Mouse (Mus musculus) midbrain, postnatal 0 days (tissue): Measurements from ENCODE around the gene Enpp7. TPM values are rescaled to one million over a fixed set of nuclear protein-coding genes. Genes with fewer than 3 reads are reported as not detected.

Experiments
- ATAC-seq: fragments of 200-750 bp; cut with Nextera tagmentation; 2 replicates; pipeline ENCODE4 v1.8.0; 2017; ENCODE audit warnings: moderate number of reproducible peaks, mild to moderate bottlenecking, moderate TSS enrichment, moderate library complexity; ENCODE audit not compliant: low FRiP score
- DNase-seq: peaks from one replicate; pipeline ENCODE4 v3.0.0-alpha.2; 2015; ENCODE audit warnings: low spot score
- H3K27ac ChIP-seq: fragments of 300-500 bp; sonication (generic); 2 replicates; pipeline ENCODE4 v1.5.1; 2014; ENCODE audit warnings: low read depth, mild to moderate bottlenecking, low read length, mixed read lengths
- H3K27me3 ChIP-seq: fragments of 300-500 bp; sonication (generic); 2 replicates; pipeline ENCODE4 v1.6.1; 2014; ENCODE audit warnings: low read length, control low read depth, mixed read lengths; ENCODE audit not compliant: insufficient read depth
- H3K36me3 ChIP-seq: fragments of 300-500 bp; sonication (generic); 2 replicates; pipeline ENCODE4 v1.6.1; 2014; ENCODE audit warnings: low read length, control low read depth, mixed read lengths; ENCODE audit not compliant: insufficient read depth
- H3K4me1 ChIP-seq: fragments of 300-500 bp; sonication (generic); 2 replicates; pipeline ENCODE4 v1.6.1; 2014; ENCODE audit warnings: mild to moderate bottlenecking, control low read depth, antibody characterized with exemption, low read length, mixed read lengths; ENCODE audit not compliant: insufficient read depth
- H3K4me2 ChIP-seq: fragments of 300-500 bp; sonication (generic); 2 replicates; pipeline ENCODE4 v1.6.1; 2014; ENCODE audit warnings: low read depth, mild to moderate bottlenecking, low read length, mixed read lengths; ENCODE audit not compliant: poor library complexity, severe bottlenecking
- H3K4me3 ChIP-seq: fragments of 300-500 bp; sonication (generic); 2 replicates; pipeline ENCODE4 v1.5.1; 2014; ENCODE audit warnings: low read depth, mild to moderate bottlenecking, low read length, moderate library complexity
- H3K9ac ChIP-seq: fragments of 300-500 bp; sonication (generic); replicated peaks from 2 replicates; pipeline ENCODE4 v1.6.1; 2014; ENCODE audit warnings: mild to moderate bottlenecking, low read length, moderate library complexity, mixed read lengths; ENCODE audit not compliant: poor library complexity, severe bottlenecking
- H3K9me3 ChIP-seq: fragments of 300-500 bp; sonication (generic); 2 replicates; pipeline ENCODE4 v1.6.1; 2016; ENCODE audit warnings: low read length, control low read depth
- CTCF ChIP-seq: IDR thresholded peaks from 2 replicates; pipeline ENCODE4 v1.5.1; 2016; ENCODE audit warnings: antibody characterized with exemption, mild to moderate bottlenecking
- WGBS: fragments of 180-500 bp; shearing (Covaris S2); extraction: QIAGEN DNeasy Blood & Tissue Kit; methylation state at CpG from one replicate; pipeline ENCODE4 v1.1.7; 2014; 5-methylcytosine and 5-hydroxymethylcytosine counted together
- polyA plus RNA-seq: library from polyadenylated mRNA; unstranded; fragments of >200 nt; fragmentation: Nextera tagmentation; extraction: Ambion mirVana; gene quantifications from 2 replicates; pipeline ENCODE4 v1.2.1, GENCODE M21; 2015
- total RNA-seq: library from RNA; depleted of rRNA; stranded (reverse); fragments of >200 nt; gene quantifications from 2 replicates; pipeline ENCODE4 v1.2.3, GENCODE M21; 2014; rRNA removed

Enpp7 gene
- total and polyA plus RNA-seq, 2 experiments from 2014 or later: not detected

DNA sequence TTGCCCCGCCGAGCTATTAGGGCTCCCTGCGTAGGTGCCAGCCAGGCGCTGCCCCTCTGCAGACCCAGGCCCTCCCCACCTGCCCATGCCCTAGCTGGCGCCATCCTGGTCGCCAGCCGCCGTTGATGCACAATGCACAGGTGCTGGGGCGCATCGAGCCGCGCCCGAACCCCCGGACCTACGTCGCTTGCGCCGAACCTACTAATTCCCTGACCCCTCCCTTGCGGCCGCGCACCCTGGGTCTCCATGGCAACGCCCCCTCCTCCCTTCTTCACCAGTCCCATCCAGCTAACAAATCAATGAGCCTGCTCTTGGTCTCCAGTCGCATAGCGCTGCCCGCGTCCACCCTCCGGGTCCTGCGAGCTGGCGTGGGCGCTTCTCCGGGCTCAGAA lies 53.3 kb downstream of the Enpp7 start:
- H3K36me3 ChIP-seq: peaks cover 8% of the 10 kb centered on the region
- WGBS: 0% methylated on average over 29 of the region's 31 CpGs
- no peak for TF ChIP-seq CTCF
- peak overlapping the region; percentile 96 for H3K4me2 ChIP-seq
- H3K27ac ChIP-seq: peak overlapping the region; percentile 85
- H3K4me1 ChIP-seq: 0 out of 2 replicates have a peak, but pooled peaks cover 12% of the 10 kb centered on the region
- H3K9ac ChIP-seq: peak overlapping the region; percentile 85
- peak; percentile 64 for ATAC-seq
- H3K27me3 ChIP-seq: peaks cover 47% of the 10 kb centered on the region
- peak; percentile 72 for DNase-seq
- no peaks in the 10 kb centered on the region for H3K9me3 ChIP-seq
- H3K4me3 ChIP-seq: peak overlapping the region; percentile 81

- Histone ChIP-seq H3K27ac (peak overlapping the region; percentile 85; the same call in 1 of the 2 replicates), H3K36me3 (peaks cover 8% of the 10 kb centered on the region), H3K9ac (peak overlapping the region; percentile 85), H3K4me2 (peak overlapping the region; percentile 96), H3K9me3 (no peaks in the 10 kb centered on the region), H3K27me3 (peaks cover 50% of the 10 kb centered on the region), H3K4me1 (0 out of 2 replicates have a peak, but pooled peaks cover 11% of the 10 kb centered on the region), H3K4me3 (peak overlapping the region; percentile 81)
- DNase-seq (no peak), ATAC-seq (no peak; the same call in 1 of the 2 replicates)
- under 1% methylated on average over 29 of the region's 31 CpGs for WGBS
- no peak for TF ChIP-seq CTCF
These were observed 53.9 kb downstream of the Enpp7 start for GRCm38 (mm10) chr11:119041750-119042465.

Other genes starting within 250 kb of the Enpp7 start
- 41.2 and 60.3 TPM in 2 replicates for gene Rbfox3, start 76.6 kb upstream of the Enpp7 start, total RNA-seq
- gene Rbfox3, start 76.6 kb upstream of the Enpp7 start, polyA plus RNA-seq: 72.5 and 73.3 TPM in 2 replicates
- gene Cbx2, start 34.8 kb downstream of the Enpp7 start, total RNA-seq: 9.6 and 10.6 TPM in 2 replicates
- gene Cbx2, start 34.8 kb downstream of the Enpp7 start, polyA plus RNA-seq: 5.6 and 6.7 TPM in 2 replicates
- gene Cbx8, start 52.8 kb downstream of the Enpp7 start, total RNA-seq: 14.9 and 15.5 TPM in 2 replicates
- 6.8 and 7.6 TPM in 2 replicates for gene Cbx8, start 52.8 kb downstream of the Enpp7 start, polyA plus RNA-seq
- 48.6 and 53.4 TPM in 2 replicates for gene Cbx4, start 98.0 kb downstream of the Enpp7 start, total RNA-seq
- gene Cbx4, start 98.0 kb downstream of the Enpp7 start, polyA plus RNA-seq: 30.5 TPM in 2 replicates
- gene Tbc1d16, start 240.3 kb downstream of the Enpp7 start, total RNA-seq: 152 and 156 TPM in 2 replicates
- 43.1 and 43.5 TPM in 2 replicates for gene Tbc1d16, start 240.3 kb downstream of the Enpp7 start, polyA plus RNA-seq
- gene Ccdc40, start 240.4 kb downstream of the Enpp7 start, total RNA-seq: 13.3 and 22.7 TPM in 2 replicates
- gene Ccdc40, start 240.4 kb downstream of the Enpp7 start, polyA plus RNA-seq: 10.3 and 13.3 TPM in 2 replicates